Mouse (Mus musculus) heart, adult 2 months (tissue): ENCODE data around the gene S100a2.

Experiments used
- CTCF ChIP-seq: fragments of 200-600 bp; IDR thresholded peaks from 2 replicates; pipeline ENCODE4 v1.8.1; 2022; ENCODE audit warnings: antibody characterized with exemption, mild to moderate bottlenecking, moderate library complexity
- POLR2A ChIP-seq: fragments of 200-500 bp; IDR thresholded peaks from 2 replicates; pipeline ENCODE4 v1.6.1; 2011; ENCODE audit warnings: mild to moderate bottlenecking, low read depth, low read length, control low read depth; ENCODE audit not compliant: insufficient read depth

DNA sequence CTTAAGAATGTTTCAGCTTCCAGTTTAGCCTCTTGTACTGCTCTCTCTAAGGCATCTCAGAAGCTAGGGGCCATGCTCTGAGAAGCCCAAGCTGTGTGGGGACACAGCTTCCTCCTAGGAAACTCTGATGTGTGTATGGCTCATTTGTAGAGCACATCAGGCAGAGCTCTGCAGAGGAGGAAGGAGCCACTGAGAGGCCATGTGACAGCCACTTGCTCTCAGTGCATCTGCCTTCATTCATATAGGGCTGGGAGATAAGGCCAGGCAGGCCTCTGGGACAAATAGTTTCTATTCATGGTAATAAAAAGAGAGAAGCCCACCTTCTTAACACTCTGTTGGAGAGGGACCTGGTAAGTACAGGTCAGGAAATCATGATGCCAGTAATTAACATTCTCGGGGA, 4.4 kb downstream of the S100a2 start:
- no peak for TF ChIP-seq CTCF
- TF ChIP-seq POLR2A, result no peak
